Mouse (Mus musculus) embryonic stem cell, embryonic (primary cell): ENCODE measurements around the gene Hormad2.

Experiments
- CTCF ChIA-PET, 4 experiments: fragments of 300-600 bp in 2 of 4; fragments of 350-600 bp in 2 of 4; sonication (Branson Sonifier 250); formaldehyde crosslinking; loops; one replicate each; lab custom pipeline; 2022; ENCODE audit warnings: inconsistent platforms in 2 of 4; lab: Charles Lee
- POLR2A ChIA-PET, 4 experiments: fragments of 300-600 bp in 2 of 4; fragments of 350-600 bp in 2 of 4; sonication (Branson Sonifier 250); formaldehyde crosslinking; loops; one replicate each; lab custom pipeline; 2022; ENCODE audit warnings: antibody characterized with exemption in 4 of 4, inconsistent platforms in 1 of 4; lab: Charles Lee

Gene Hormad2

DNA sequence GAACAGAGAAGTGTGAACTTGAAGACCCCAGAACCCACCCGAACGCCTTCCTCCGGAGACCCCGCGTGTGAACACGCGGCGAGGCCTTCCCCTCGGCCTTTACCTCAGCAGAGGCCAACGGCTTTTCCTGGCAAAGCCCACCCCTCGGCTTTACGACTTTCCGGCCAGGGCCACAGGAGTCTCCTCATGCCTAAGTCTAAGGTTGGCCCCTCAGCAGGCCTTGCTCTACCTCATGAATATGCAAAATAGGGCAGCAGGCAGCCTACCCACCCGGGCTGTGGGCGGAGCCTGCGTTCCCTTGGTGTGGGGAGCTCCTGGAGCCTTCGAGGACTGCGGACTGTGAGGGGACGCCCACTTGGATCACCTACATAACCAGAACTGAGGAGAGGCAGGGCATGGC, at the start of gene Hormad2:
TSS of gene Hormad2 (minus strand) at position 128 of the 400 bp plus-strand sequence.
- ChIA-PET CTCF (interaction anchor here (0.5 to 1.4 kb wide), 12 partner anchors 10 to 442 kb away, joined by 3 to 9 read pairs (median 4); no protein-coding TSS in a partner anchor), POLR2A (interaction anchor here (0.6 to 1.5 kb wide), 26 partner anchors 9 to 490 kb away, joined by 3 to 18 read pairs (median 3); no protein-coding TSS in a partner anchor)

DNA sequence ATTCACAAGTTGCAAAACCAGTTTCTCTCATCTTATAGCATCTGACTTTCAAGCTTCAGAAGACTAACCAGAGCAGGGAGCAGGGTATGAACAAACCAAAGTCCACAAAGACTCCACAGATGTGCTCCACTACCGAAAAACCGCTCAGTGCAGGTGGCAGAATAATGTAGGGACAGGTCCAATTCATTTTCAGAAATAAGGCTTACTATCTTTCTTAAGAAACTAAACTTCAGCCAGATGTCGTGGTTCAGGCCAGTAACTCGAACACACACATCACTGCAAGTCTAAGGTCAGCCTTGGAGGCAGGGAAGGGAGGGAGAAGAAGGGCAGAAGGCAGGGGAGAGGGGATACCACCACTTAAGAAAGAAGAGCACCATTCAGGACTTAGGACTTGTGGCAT, 48.3 kb upstream of the Hormad2 start:
- POLR2A ChIA-PET = interaction anchor here in 2 of 4 experiments (0.6 to 4.9 kb wide), 3 partner anchors 8 to 48 kb away, joined by 3 to 27 read pairs (median 5); no protein-coding TSS in a partner anchor
- CTCF ChIA-PET = no interaction called here

DNA sequence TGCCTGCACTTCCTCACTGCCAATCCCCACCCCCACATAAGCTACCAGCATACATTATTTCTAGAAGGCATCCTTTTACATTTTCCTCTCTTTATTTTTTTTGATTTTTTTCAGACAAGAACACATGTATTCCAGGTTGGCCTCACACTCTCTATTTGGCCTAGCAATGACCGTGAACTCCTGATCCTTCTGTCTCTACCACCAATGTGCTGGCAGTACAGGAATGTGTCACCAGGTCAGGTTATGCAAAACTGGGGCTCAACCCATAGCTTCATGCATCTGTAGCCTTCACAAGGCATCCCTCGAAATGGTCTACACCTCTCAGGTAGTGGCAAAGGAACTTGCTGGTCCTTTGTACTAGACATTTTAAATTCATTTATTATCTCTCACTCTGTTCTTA, 47.9 kb upstream of the Hormad2 start:
- ChIA-PET POLR2A (interaction anchor here in 3 of 4 experiments (0.6 to 4.9 kb wide), 5 partner anchors 9 to 277 kb away, joined by 3 to 27 read pairs (median 5); no protein-coding TSS in a partner anchor), CTCF (no interaction called here)

GRCm38 (mm10) chr11:4488367-4488766, 47.5 kb upstream of the Hormad2 start:
- CTCF ChIA-PET = no interaction called here
- POLR2A ChIA-PET = interaction anchor here in 3 of 4 experiments (0.6 to 4.9 kb wide), 9 partner anchors 9 to 278 kb away, joined by 3 to 27 read pairs (median 3); no protein-coding TSS in a partner anchor

- CTCF ChIA-PET = no interaction called here
- POLR2A ChIA-PET = interaction anchor here in 2 of 4 experiments (0.9 to 4.9 kb wide), 7 partner anchors 10 to 56 kb away, joined by 3 to 27 read pairs (median 3); no protein-coding TSS in a partner anchor
Observed at GRCm38 (mm10) chr11:4487401-4487965, 46.6 kb upstream of the Hormad2 start.

- POLR2A ChIA-PET = interaction anchor here in 2 of 4 experiments (0.9 to 1.9 kb wide), 7 partner anchors 11 to 280 kb away, joined by 3 to 4 read pairs (median 3); no protein-coding TSS in a partner anchor
- CTCF ChIA-PET = interaction anchor here in 1 of 4 experiments (0.6 kb wide), 1 partner anchor 214 kb away, joined by 3 read pairs; no protein-coding TSS in a partner anchor
Observed at GRCm38 (mm10) chr11:4484541-4484940, 43.6 kb upstream of the Hormad2 start.

- ChIA-PET POLR2A (interaction anchor here in 2 of 4 experiments (0.6 to 1.6 kb wide), 6 partner anchors 10 to 230 kb away, joined by 3 to 5 read pairs (median 4); no protein-coding TSS in a partner anchor), CTCF (interaction anchor here in 1 of 4 experiments (0.7 kb wide), 1 partner anchor 13 kb away, joined by 3 read pairs; no protein-coding TSS in a partner anchor)
Observed at GRCm38 (mm10) chr11:4482641-4483040, 41.7 kb upstream of the Hormad2 start.

GRCm38 (mm10) chr11:4476184-4476697, 35.3 kb upstream of the Hormad2 start:
- CTCF ChIA-PET = no interaction called here
- POLR2A ChIA-PET = interaction anchor here in 3 of 4 experiments (0.6 to 5.5 kb wide), 6 partner anchors 13 to 1311 kb away, joined by 3 to 27 read pairs (median 6); no protein-coding TSS in a partner anchor

GRCm38 (mm10) chr11:4472464-4473179, 31.7 kb upstream of the Hormad2 start:
- ChIA-PET CTCF (interaction anchor here in 1 of 4 experiments (1.2 kb wide), 1 partner anchor 22 kb away, joined by 6 read pairs; no protein-coding TSS in a partner anchor), POLR2A (interaction anchor here in 2 of 4 experiments (0.6 to 2.0 kb wide), 7 partner anchors 10 to 188 kb away, joined by 3 to 5 read pairs (median 3); partner anchors contain the start of gene Ascc2 (in 1 of the 2))

- CTCF ChIA-PET = interaction anchor here (0.5 to 1.2 kb wide), 5 partner anchors 21 to 318 kb away, joined by 3 to 6 read pairs (median 4); no protein-coding TSS in a partner anchor
- POLR2A ChIA-PET = interaction anchor here in 2 of 4 experiments (0.6 to 2.0 kb wide), 11 partner anchors 9 to 1694 kb away, joined by 3 to 8 read pairs (median 4); partner anchors contain the start of gene Ascc2 (in 1 of the 2)
Observed at GRCm38 (mm10) chr11:4471734-4472133, 30.8 kb upstream of the Hormad2 start.

DNA sequence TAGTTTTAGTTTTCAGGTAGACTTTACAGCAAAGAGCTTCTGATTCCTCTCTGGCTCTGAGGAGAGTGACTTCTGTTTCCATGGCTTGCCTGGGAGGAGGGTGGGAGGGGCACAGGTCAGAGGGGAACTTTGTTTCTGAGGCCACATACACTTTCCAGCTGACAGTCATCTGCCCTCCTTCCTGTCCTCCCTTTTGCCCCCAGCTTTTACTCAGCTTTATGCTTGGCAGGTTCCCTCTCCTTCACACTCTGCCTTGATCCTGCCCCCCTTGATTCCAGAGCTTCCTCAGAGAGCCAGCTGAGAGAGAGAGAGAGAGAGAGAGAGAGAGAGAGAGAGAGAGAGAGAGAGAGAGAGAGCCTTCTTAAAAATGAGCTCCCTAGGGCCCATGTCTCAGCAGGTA, 30.3 kb upstream of the Hormad2 start:
- ChIA-PET CTCF (interaction anchor here (0.5 to 1.2 kb wide), 6 partner anchors 20 to 319 kb away, joined by 3 to 6 read pairs (median 4); no protein-coding TSS in a partner anchor), POLR2A (interaction anchor here in 2 of 4 experiments (0.6 to 2.0 kb wide), 12 partner anchors 9 to 1695 kb away, joined by 3 to 8 read pairs (median 4); partner anchors contain the start of genes Ascc2 (in 1 of the 2) and Hormad2 (in 1 of the 2))

GRCm38 (mm10) chr11:4469091-4469490, 28.2 kb upstream of the Hormad2 start:
- POLR2A ChIA-PET = interaction anchor here in 3 of 4 experiments (0.6 to 1.3 kb wide), 4 partner anchors 8 to 199 kb away, joined by 3 read pairs; no protein-coding TSS in a partner anchor
- CTCF ChIA-PET = interaction anchor here in 3 of 4 experiments (0.5 to 1.5 kb wide), 6 partner anchors 9 to 211 kb away, joined by 3 to 9 read pairs (median 3); no protein-coding TSS in a partner anchor

DNA sequence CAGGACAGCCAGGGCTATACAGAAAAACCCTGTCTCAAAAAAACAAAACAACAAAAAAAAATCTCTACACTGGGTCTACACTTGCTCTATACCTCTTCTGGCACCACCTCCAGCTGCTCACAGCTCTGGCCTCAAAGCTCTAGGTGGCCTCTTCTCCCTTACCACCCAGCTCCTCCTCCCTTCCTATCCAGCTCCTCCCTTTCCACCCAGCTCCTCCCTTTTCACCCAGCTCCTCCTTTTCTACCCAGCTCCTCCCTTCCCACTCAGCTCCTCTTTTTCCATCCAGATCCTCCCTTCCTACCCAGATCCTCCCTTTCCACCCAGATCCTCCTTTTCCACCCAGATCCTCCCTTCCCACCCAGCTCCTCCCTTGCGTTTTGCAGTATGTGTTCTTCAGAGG, 26.5 kb upstream of the Hormad2 start:
- CTCF ChIA-PET = interaction anchor here in 2 of 4 experiments (0.7 to 1.6 kb wide), 2 partner anchors 17 to 44 kb away, joined by 4 to 5 read pairs; no protein-coding TSS in a partner anchor

GRCm38 (mm10) chr11:4466191-4466590, 25.3 kb upstream of the Hormad2 start:
- CTCF ChIA-PET = interaction anchor here in 3 of 4 experiments (0.6 to 1.4 kb wide), 3 partner anchors 15 to 147 kb away, joined by 4 to 7 read pairs (median 5); no protein-coding TSS in a partner anchor
- POLR2A ChIA-PET = interaction anchor here in 2 of 4 experiments (0.7 to 1.2 kb wide), 4 partner anchors 20 to 395 kb away, joined by 3 read pairs; partner anchors contain the start of gene Hormad2 (in 2 of the 2)

More for the DNA sequence above, 26.5 kb upstream of the Hormad2 start:
- POLR2A ChIA-PET = interaction anchor here in 3 of 4 experiments (0.7 to 1.7 kb wide), 6 partner anchors 8 to 41 kb away, joined by 3 to 5 read pairs (median 3); partner anchors contain the start of gene Hormad2 (in 1 of the 3)

DNA sequence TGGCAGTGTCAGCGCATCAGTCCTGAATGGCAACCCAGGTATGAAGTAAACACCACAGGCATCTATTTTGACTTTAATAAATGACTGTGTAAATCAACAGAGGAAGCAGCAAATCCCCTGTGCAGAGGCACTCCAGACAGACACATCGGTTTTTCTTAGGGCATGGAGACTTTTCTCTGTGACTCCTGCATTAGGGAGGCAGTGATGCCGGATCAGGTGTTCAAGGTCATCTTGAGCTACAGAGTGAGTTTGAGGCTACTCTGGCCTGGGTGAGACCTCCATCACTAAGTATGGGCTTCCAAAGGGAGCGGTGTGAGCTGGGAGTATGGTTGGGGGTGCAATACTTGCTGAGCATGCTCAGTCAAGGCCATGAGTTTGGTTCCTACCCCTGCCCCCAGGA, 23.7 kb upstream of the Hormad2 start:
- POLR2A ChIA-PET = interaction anchor here in 2 of 4 experiments (0.7 to 2.3 kb wide), 5 partner anchors 9 to 29 kb away, joined by 3 to 9 read pairs (median 4); no protein-coding TSS in a partner anchor
- CTCF ChIA-PET = interaction anchor here in 3 of 4 experiments (0.6 to 1.4 kb wide), 3 partner anchors 13 to 342 kb away, joined by 3 to 6 read pairs (median 4); no protein-coding TSS in a partner anchor

GRCm38 (mm10) chr11:4464186-4464585, 23.3 kb upstream of the Hormad2 start:
- CTCF ChIA-PET = interaction anchor here in 2 of 4 experiments (0.6 to 1.3 kb wide), 2 partner anchors 13 to 343 kb away, joined by 3 to 6 read pairs; no protein-coding TSS in a partner anchor
- POLR2A ChIA-PET = interaction anchor here in 2 of 4 experiments (1.5 to 2.4 kb wide), 5 partner anchors 9 to 29 kb away, joined by 3 to 13 read pairs (median 4); no protein-coding TSS in a partner anchor

DNA sequence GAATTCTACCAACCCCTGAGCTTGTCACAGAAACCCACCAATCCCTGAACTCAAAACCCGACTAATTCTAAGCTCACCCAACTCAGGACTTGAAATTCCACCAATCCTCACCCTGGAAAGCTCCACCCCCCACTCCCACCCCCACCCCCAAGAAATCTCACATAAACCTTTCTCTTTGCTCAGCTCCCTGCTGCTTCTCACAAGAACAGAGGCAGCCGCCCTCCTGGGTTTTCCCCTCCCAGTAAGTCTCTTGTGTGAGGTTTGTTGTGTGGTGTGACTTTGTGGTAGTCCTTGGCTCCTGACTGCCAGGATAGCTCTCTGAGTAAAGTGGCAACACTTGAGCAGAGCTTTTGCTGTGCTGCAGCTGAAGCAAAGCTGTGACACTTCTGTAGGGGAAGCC, 22.0 kb upstream of the Hormad2 start:
- ChIA-PET POLR2A (interaction anchor here in 2 of 4 experiments (0.6 to 2.4 kb wide), 20 partner anchors 12 to 1052 kb away, joined by 3 to 13 read pairs (median 3); partner anchors contain the start of genes Hormad2 (in 2 of the 2) and Mtmr3 (in 1 of the 2)), CTCF (interaction anchor here (0.7 to 1.7 kb wide), 7 partner anchors 11 to 498 kb away, joined by 3 to 9 read pairs (median 3); no protein-coding TSS in a partner anchor)
